Mouse (Mus musculus) lung, adult 18-20 months (tissue): ENCODE measurements around the gene Pycr1.

Experiments
- DNase-seq, 2 experiments: peaks; one replicate each; pipeline ENCODE4 v3.0.0; 2022; ENCODE audit warnings: mixed read lengths in 2 of 2

The Pycr1 gene

DNA sequence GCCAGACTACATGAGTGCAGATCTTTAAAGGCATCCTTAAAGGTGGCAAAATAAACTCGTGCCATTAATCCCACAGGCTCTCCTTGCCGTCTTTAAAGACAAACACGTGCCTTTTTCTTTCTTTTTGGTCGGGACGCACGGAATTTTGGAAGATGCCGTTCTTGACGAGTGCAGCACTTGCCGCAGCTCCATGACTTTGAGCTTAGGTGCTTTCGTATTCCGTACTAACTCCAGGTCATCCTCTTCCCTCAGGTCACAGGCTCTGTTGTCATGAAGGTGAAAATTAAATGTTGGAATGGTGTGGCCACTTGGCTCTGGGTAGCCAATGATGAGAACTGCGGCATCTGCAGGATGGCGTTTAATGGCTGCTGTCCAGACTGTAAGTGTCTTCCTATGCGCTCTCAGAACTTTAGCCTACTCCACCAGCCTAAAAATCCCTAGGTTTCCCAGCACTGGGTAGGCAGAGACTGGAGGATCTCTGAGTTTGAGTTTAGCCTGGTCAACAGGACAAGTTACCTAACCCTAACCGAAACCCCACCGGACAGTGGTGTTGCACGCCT lies 44.5 kb downstream of the Pycr1 start:
- DNase-seq: no peak

DNA sequence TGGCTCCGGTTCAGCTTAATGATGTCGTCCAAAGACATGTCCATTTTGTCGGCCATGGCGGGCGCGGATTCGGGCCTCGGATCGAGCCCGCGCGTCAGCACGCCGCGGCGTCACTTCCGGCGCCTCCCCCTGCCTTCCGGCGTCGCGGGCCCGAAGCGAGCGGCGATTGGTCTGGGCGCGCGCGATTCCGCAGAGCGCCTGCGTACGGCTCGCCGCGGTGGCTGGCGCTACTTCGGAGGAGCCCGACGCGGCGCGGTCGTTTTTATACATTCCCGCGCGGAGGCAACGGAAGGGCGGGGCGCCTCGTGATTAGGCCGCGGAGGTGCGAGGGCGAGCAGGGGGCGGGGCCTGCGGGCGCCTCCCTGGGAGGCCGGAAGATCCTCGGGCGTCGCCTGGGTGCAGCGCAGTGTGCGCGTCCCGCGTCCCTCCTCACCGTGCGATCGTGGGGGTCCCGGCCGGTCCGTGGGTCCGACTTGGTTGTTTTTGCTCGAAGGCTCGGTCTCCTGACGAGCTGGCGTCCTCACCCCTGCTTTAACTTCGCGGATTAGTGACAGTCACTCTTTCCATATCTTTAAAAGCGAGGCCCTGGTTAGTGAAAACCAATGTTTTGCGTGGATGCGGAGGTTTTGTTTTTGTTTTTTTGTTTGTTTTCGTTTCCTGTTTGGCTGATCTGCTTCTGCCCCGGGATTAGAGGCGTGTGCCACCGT lies 45.1 kb downstream of the Pycr1 start, which contains the start of the genes Alyref and Anapc11:
Gene Alyref, minus strand, starts transcription at position 83 of the 707 bp plus-strand sequence.
Gene Anapc11, plus strand, starts transcription at position 139 of the 707 bp plus-strand sequence.
- peak; percentile 91 to 94 for DNase-seq

DNA sequence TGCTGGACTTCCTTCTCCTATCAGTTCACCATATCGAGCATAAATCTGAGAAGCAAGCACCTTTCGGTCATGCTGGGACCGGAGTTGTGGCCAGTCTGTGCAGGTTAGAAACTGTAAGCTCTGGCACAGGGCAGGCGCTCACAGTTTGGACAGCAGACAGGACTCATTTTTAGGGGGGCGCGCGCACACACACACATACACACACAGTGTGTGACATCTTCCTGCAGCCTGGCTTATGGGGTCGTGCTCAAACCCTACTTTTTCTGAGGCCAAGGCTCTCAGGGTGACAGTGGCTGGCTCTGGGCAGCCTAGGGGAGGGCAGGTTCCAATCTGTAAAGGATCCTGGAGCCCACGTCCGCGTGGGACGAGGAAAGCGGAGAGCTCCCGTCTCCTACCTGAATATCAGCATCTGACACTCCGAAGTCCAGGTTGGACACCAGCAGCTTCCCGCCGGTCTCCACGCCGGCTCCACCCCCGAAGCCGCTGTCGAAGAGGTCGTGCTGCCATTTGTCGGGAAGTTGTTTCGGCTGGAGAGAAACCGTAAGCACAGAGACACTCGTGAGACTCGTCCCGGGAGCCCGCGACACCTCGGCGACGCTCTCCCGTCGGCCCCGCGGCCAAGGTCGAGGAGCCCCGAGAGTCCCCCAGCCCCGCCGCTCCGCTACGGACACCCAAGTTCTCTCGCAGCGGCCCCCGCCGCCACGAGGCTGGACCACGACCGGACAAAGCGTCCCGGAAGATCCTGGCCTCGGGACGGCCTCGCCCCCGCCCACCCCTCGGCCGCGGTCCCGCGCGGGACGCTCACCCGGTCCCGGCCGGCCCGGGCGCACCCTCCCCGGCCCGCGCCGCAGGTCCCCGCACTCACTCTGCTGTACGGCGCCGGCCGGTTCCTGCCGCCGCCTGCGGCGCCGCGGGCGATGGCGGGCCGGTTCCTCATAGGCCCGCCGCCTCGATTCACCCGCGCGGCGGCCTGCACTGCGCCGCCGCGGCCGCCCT lies 46.0 kb downstream of the Pycr1 start:
- no peak for DNase-seq

DNA sequence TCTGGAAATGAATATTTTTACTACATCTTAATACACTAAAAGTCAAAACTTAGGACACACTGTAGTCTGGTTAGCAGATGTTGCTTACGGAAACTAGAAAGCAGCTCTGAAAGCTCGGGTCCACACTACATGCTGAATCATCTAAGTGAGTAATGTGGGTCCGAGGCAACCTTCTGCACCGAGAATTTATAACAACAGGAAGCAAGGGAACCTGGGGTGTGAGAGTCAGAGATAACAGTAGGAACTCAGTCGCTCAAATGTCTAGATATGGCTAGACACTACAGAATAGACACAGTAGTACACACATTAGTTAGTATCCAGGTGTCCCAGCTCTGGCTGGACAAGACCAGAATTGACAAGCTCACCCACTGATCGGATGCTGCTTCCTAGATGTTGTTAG lies 55.0 kb downstream of the Pycr1 start:
- DNase-seq: no peak
